Mouse (Mus musculus): ENCODE data around the gene Btbd11.

Gene Btbd11

GRCm38 (mm10) chr10:85386605-85387218 lies at the start of gene Btbd11:
TSS of gene Btbd11 (plus strand) at chr10:85386814.
- DNase-seq (ENCODE audit: low spot score): peak; percentile 90

GRCm38 (mm10) chr10:85338733-85339132 lies 47.9 kb upstream of the Btbd11 start:
- no peak for DNase-seq (ENCODE audit: low spot score)

- DNase-seq (ENCODE audit: low spot score): no peak
These were observed 44.7 kb upstream of the Btbd11 start for GRCm38 (mm10) chr10:85341867-85342266.

GRCm38 (mm10) chr10:85347171-85347570 lies 39.4 kb upstream of the Btbd11 start:
- DNase-seq (ENCODE audit: low spot score): no peak

- no peak for DNase-seq (ENCODE audit: low spot score)
These were observed 34.1 kb upstream of the Btbd11 start for GRCm38 (mm10) chr10:85352505-85352904.

- no peak for DNase-seq (ENCODE audit: low spot score)
These were observed 32.3 kb upstream of the Btbd11 start for GRCm38 (mm10) chr10:85354270-85354669.

GRCm38 (mm10) chr10:85359501-85360066 lies 27.0 kb upstream of the Btbd11 start:
- DNase-seq (ENCODE audit: low spot score): no peak

GRCm38 (mm10) chr10:85362766-85363442 lies 23.7 kb upstream of the Btbd11 start:
- DNase-seq (ENCODE audit: low spot score): no peak

- peak; percentile 12 for DNase-seq (ENCODE audit: low spot score)
These were observed 19.7 kb upstream of the Btbd11 start for GRCm38 (mm10) chr10:85366876-85367275.

- DNase-seq (ENCODE audit: low spot score): no peak
These were observed 15.3 kb upstream of the Btbd11 start for GRCm38 (mm10) chr10:85371309-85371708.

- no peak for DNase-seq (ENCODE audit: low spot score)
These were observed 14.5 kb upstream of the Btbd11 start for GRCm38 (mm10) chr10:85372108-85372507.

GRCm38 (mm10) chr10:85378972-85379371 lies 7.6 kb upstream of the Btbd11 start:
- no peak for DNase-seq (ENCODE audit: low spot score)

GRCm38 (mm10) chr10:85382981-85383380 lies 3.6 kb upstream of the Btbd11 start:
- DNase-seq (ENCODE audit: low spot score): no peak

- peak; percentile 16 for DNase-seq (ENCODE audit: low spot score)
These were observed 831 bp downstream of the Btbd11 start for GRCm38 (mm10) chr10:85387219-85388070.

GRCm38 (mm10) chr10:85388071-85388750 lies 1.6 kb downstream of the Btbd11 start:
- no peak for DNase-seq (ENCODE audit: low spot score)

GRCm38 (mm10) chr10:85388751-85389115 lies 2.1 kb downstream of the Btbd11 start:
- peak; percentile 13 for DNase-seq (ENCODE audit: low spot score)

- DNase-seq (ENCODE audit: low spot score): no peak
These were observed 2.9 kb downstream of the Btbd11 start for GRCm38 (mm10) chr10:85389286-85390139.

- no peak for DNase-seq (ENCODE audit: low spot score)
These were observed 6.4 kb downstream of the Btbd11 start for GRCm38 (mm10) chr10:85393016-85393415.

- DNase-seq (ENCODE audit: low spot score): no peak
These were observed 7.9 kb downstream of the Btbd11 start for GRCm38 (mm10) chr10:85394558-85394957.

GRCm38 (mm10) chr10:85411120-85411519 lies 24.5 kb downstream of the Btbd11 start:
- DNase-seq (ENCODE audit: low spot score): no peak
